Mouse (Mus musculus) layer of hippocampus, adult 2 months (tissue): Measurements from ENCODE around the gene Tns2. TPM values are rescaled to one million over a fixed set of nuclear protein-coding genes. Genes with fewer than 3 reads are reported as not detected.

ENCODE experiments used
- DNase-seq, 2 experiments: peaks; one replicate each; pipeline ENCODE4 v3.0.0; 2022; ENCODE audit warnings: low spot score in 2 of 2
- H3K27ac ChIP-seq: fragments of 200-600 bp; 2 replicates; pipeline ENCODE4 v1.8.1; 2022
- H3K4me3 ChIP-seq: fragments of 200-600 bp; 2 replicates; pipeline ENCODE4 v1.8.1; 2022; ENCODE audit warnings: mild to moderate bottlenecking
- CTCF ChIP-seq: fragments of 200-600 bp; conservative IDR thresholded peaks from 2 replicates; pipeline ENCODE4 v1.8.1; 2022; ENCODE audit warnings: antibody characterized with exemption, mild to moderate bottlenecking, moderate library complexity
- total RNA-seq, 2 experiments: library from RNA; stranded (reverse); gene quantifications; 2 replicates each; pipeline ENCODE4 v1.2.3; 2021

The Tns2 gene
- total RNA-seq, 2 experiments from 2014 or later: 18.4 to 25.0 TPM

GRCm38 (mm10) chr15:102160415-102161060 lies 60.3 kb downstream of the Tns2 start:
- H3K4me3 ChIP-seq: no peak overlapping the region
- DNase-seq: no peak
- no peak overlapping the region for H3K27ac ChIP-seq
- TF ChIP-seq CTCF: no peak

DNA sequence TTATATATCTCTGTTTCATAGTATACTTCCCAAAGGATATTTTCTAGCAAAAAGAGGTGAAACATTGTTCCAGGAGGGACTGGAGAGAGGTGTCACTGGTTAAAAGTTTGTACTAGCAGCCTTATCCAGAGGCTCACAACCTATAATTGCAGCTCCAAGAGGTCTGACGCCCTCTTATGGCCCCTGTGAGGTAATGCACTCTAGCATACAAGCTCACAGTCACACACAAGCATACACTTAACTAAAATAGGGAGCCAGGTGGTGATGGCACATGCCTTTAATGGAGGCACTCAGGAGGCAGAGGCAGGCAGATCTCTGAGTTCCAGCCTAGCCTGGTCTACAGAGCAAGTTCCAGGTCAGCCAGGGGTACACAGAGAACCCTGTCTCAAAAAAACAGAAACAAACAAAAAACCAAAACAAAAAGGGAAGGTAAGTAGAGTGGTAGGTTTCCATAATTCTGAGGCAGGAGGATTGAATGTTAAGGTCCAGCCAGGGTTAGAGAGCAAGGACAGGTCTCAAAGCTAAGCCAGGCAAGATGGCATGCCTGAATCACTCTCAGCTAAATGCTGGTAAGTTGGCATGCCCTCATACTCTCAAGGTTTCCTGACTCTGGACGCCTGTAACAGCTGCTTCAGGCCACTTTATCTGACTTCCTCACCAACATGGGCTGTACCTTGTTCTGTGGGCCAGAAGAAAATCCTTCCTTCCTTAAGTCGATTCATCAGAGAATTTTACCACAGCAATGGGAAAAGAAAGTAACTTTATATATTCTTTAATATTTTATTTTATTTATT lies 63.9 kb downstream of the Tns2 start:
- no peak for DNase-seq
- no peak overlapping the region for H3K4me3 ChIP-seq
- peak; percentile 20; the same call in 1 of the 2 replicates for TF ChIP-seq CTCF
- no peak overlapping the region for H3K27ac ChIP-seq

- DNase-seq: no peak
- no peak overlapping the region for H3K4me3 ChIP-seq
- H3K27ac ChIP-seq: no peak overlapping the region
- TF ChIP-seq CTCF: no peak
These were observed 65.4 kb downstream of the Tns2 start for GRCm38 (mm10) chr15:102165468-102166100.

Other genes with a start within 250 kb of the Tns2 start
- gene Krt1, start 249.6 kb upstream of the Tns2 start, total RNA-seq: 1 to 10 TPM; 1.6 to 3.9 TPM
- 10 to 100 TPM; 13.3 to 16.2 TPM for gene Krt77, start 230.7 kb upstream of the Tns2 start, total RNA-seq
- gene Krt76, start 207.5 kb upstream of the Tns2 start, total RNA-seq: not detected
- not detected for gene Krt4, start 175.7 kb upstream of the Tns2 start, total RNA-seq
- gene Krt79, start 160.1 kb upstream of the Tns2 start, total RNA-seq: not detected
- gene Krt78, start 146.1 kb upstream of the Tns2 start, total RNA-seq: not detected
- gene Krt8, start 95.9 kb upstream of the Tns2 start, total RNA-seq: under 1 TPM in 1 of 2 experiments, not detected in 1; 0.26 TPM
- gene Krt18, start 72.2 kb upstream of the Tns2 start, total RNA-seq: under 1 TPM; 0.32 to 0.67 TPM
- gene Eif4b, start 26.6 kb upstream of the Tns2 start, total RNA-seq: 100 to 1,000 TPM; 196 to 199 TPM
- 100 to 1,000 TPM; 151 to 155 TPM for gene Spryd3, start 35.8 kb downstream of the Tns2 start, total RNA-seq
- gene Igfbp6, start 43.9 kb downstream of the Tns2 start, total RNA-seq: 1 to 10 TPM; 6.9 to 7.7 TPM
- not detected for gene Soat2, start 50.1 kb downstream of the Tns2 start, total RNA-seq
- gene Zfp740, start 102.8 kb downstream of the Tns2 start, total RNA-seq: 10 to 100 TPM; 68.3 to 76.5 TPM
- 10 to 100 TPM; 39.5 to 40.4 TPM for gene Csad, start 104.3 kb downstream of the Tns2 start, total RNA-seq
- gene Itgb7, start 131.5 kb downstream of the Tns2 start, total RNA-seq: 1 to 10 TPM; 1.0 to 3.9 TPM
- 10 to 100 TPM; 12.2 to 14.1 TPM for gene Rarg, start 157.1 kb downstream of the Tns2 start, total RNA-seq
- gene Gm9918, start 170.2 kb downstream of the Tns2 start, total RNA-seq: not detected
- 10 to 100 TPM; 34.2 to 40.9 TPM for gene Mfsd5, start 179.0 kb downstream of the Tns2 start, total RNA-seq
- 1 to 10 TPM; 1.7 to 2.1 TPM for gene Espl1, start 195.9 kb downstream of the Tns2 start, total RNA-seq
- 100 to 1,000 TPM; 433 to 437 TPM for gene Pfdn5, start 225.7 kb downstream of the Tns2 start, total RNA-seq
- gene Myg1, start 231.3 kb downstream of the Tns2 start, total RNA-seq: 10 to 100 TPM; 61.0 to 70.2 TPM